Mouse (Mus musculus): ENCODE measurements around the gene Nfe2l2. TPM values are rescaled to one million over a fixed set of nuclear protein-coding genes. Genes with fewer than 3 reads are reported as not detected.

Gene Nfe2l2
- polyA plus RNA-seq, 1 experiment from 2014 or later: 7.8 TPM

DNA sequence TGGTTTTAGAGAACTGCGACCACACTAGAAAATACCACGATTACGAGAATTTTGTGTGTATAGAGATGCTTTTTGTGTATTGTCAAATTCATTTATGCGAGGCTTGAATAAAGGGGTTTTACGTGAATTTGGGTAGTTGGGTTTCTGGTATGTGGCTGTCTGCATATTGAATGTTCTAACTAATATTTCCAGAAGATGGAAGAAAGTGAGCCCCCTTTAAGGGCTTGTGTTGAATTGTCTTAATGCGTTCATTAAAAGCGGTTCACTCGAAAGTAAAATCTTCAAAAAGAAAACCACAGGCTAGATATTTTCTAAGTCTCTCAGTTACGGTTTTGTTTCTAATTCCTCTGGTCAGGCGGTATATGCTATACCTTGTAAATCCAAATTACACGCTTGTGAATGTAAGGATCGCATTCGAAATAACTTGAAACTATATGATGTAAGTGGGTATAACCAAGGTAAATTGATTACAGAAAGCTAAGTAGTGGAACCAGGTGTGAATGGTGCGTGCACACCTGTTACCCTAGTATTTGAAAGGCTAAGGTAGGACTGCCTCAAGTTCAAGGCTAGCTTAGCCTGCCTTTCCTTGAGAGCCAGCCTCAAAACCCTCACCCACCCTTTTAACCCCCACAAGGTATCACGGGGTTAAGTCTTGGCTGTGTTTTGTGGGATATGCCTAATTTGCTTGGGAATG, 44.0 kb downstream of the Nfe2l2 start:
- 3% methylated on average over 15 of the region's 15 CpGs for WGBS
- no peaks in the 10 kb centered on the region for H3K27me3 ChIP-seq (ENCODE audit: control insufficient read depth, insufficient read depth, low read length)
- peak overlapping the region; percentile 87 for H3K9ac ChIP-seq (replicated peaks; ENCODE audit: low read depth, low read length)
- no peaks in the 10 kb centered on the region for H3K9me3 ChIP-seq (ENCODE audit: control insufficient read depth, low read length)
- peak overlapping the region; percentile 100 for H3K27ac ChIP-seq (ENCODE audit: low read depth, low read length)
- H3K36me3 ChIP-seq (ENCODE audit: control insufficient read depth, insufficient read depth, low read length): peaks cover 26% of the 10 kb centered on the region
- H3K4me2 ChIP-seq (ENCODE audit: low read depth, low read length): peak overlapping the region; percentile 74
- peaks cover 10% of the 10 kb centered on the region for H3K4me1 ChIP-seq (ENCODE audit: control insufficient read depth, insufficient read depth, low read length)
- no peak for ATAC-seq (ENCODE audit: low read depth)
- H3K4me3 ChIP-seq (ENCODE audit: low read depth, low read length): peak overlapping the region; percentile 73

DNA sequence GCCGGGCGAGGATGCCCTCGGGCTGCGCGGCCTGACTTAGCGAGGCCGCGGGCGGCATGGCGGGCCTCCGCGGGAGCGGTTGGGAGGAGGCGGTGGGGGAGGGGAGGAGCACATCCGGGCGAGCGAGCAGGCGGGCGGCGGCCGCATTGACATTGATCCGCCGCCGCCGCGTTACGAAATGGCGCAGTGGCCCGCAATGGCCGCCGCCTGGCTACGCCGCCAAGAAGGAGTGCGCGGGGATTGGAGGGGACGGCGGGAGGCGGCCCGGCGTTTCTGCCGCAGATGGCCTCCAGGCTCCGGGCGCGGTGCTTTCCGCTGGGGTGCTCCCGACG, 44.8 kb downstream of the Nfe2l2 start:
- Histone ChIP-seq H3K9ac (replicated peaks; ENCODE audit: low read depth, low read length) (peak overlapping the region; percentile 87), H3K4me1 (ENCODE audit: control insufficient read depth, insufficient read depth, low read length) (peaks cover 10% of the 10 kb centered on the region), H3K27ac (ENCODE audit: low read depth, low read length) (peak overlapping the region; percentile 100), H3K4me3 (ENCODE audit: low read depth, low read length) (peak overlapping the region; percentile 73), H3K4me2 (ENCODE audit: low read depth, low read length) (peak overlapping the region; percentile 74), H3K27me3 (ENCODE audit: control insufficient read depth, insufficient read depth, low read length) (no peaks in the 10 kb centered on the region), H3K9me3 (ENCODE audit: control insufficient read depth, low read length) (no peaks in the 10 kb centered on the region), H3K36me3 (ENCODE audit: control insufficient read depth, insufficient read depth, low read length) (peaks cover 22% of the 10 kb centered on the region)
- WGBS: 0% methylated on average over 46 of the region's 47 CpGs
- ATAC-seq (ENCODE audit: low read depth): peak; percentile 73

DNA sequence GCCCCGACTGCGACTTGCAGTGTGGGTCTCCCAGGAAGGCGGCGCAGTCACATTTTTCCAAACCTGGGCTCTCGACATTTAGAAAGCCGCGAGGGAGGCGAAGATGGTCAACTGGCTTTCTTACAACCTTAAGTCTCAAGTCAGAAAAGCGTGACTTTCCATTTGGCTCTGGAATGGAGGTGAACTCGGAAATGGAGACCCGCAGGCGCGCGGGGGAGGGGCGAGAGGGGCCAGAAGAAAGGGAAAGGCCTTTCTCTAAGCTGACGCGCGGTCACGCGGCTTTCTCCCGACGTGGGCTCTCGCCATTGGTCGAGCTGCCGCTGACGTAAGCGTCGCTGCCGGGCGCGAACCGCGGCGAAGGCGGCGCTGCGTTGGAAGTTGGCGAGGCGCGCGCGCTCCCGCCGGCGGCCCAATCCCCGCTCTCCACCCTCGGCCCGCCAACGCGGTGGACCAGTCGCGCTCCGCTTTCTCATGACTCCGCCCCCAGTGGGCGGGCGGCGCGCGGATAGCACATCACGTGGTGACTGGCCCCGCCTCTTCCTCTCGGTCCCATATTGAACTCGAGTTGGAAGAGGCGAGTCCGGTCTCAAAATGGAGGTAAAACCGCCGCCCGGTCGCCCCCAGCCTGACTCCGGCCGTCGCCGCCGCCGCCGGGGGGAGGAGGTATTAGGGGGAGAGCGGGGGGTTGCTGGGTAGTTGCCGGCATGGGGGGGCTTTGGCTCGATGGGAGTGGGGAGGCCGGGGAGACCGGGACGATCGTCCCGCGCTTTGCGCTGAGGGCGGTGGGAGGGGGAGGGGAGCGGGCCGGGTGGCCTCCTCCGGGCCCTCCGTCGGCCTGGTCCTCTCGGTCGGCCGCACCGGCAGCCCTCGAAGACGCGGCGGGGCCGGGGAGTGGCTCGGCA, 45.5 kb downstream of the Nfe2l2 start, which contains the start of gene Hnrnpa3:
Hnrnpa3 (plus strand) TSS at position 535 of the 902 bp plus-strand sequence.
- Histone ChIP-seq H3K27me3 (ENCODE audit: control insufficient read depth, insufficient read depth, low read length) (no peaks in the 10 kb centered on the region), H3K27ac (ENCODE audit: low read depth, low read length) (peak within 1 kb of the TSS; percentile 100), H3K9ac (replicated peaks; ENCODE audit: low read depth, low read length) (peak within 1 kb of the TSS; percentile 87), H3K36me3 (ENCODE audit: control insufficient read depth, insufficient read depth, low read length) (peaks cover 17% of the 10 kb centered on the region), H3K4me1 (ENCODE audit: control insufficient read depth, insufficient read depth, low read length) (peaks cover 10% of the 10 kb centered on the region), H3K4me2 (ENCODE audit: low read depth, low read length) (peak within 1 kb of the TSS; percentile 74), H3K9me3 (ENCODE audit: control insufficient read depth, low read length) (no peaks in the 10 kb centered on the region), H3K4me3 (ENCODE audit: low read depth, low read length) (peak within 1 kb of the TSS; percentile 73)
- peak; percentile 95 for ATAC-seq (ENCODE audit: low read depth)
- whole genome bisulfite sequencing: under 1% methylated on average over 78 of the region's 102 CpGs

DNA sequence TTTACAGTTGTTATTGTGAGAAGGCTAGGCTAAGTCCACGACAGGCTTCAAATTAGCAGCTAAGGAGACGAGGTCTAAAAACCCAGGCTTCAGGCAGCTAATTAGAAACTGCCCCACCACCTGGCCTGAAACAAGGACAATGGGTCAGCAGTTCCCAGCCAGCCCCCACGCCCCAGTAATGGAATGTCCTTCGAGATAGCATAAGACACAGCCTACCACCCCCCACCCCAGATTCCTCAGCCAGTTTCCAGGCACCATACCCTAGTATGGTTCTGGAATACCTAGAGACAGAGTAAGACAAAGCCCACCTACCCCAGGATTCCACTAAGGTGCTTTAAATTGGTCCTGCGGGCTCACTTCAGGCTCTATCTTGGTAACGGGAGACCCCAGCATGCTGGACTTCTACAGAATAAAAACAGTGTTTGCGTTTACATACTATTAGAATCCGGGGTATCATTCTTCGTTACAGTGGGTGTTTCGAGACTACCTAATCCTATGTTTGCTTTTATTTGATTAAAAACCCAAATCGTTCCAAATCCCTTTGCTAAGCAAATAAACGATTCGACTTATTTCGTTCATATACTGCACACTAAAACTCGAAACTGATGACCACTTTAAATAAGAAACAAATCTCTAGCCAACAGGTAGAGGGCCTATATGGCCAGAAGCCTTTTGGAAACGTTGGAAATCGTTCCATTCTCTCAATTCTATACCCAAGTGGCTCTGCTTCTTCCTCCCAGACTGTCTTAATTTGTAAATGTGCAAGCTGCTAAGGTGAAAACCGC, 46.3 kb downstream of the Nfe2l2 start:
- ATAC-seq (ENCODE audit: low read depth): peak; percentile 13; the same call in 1 of the 2 replicates
- Histone ChIP-seq H3K4me1 (ENCODE audit: control insufficient read depth, insufficient read depth, low read length) (peaks cover 10% of the 10 kb centered on the region), H3K9me3 (ENCODE audit: control insufficient read depth, low read length) (no peaks in the 10 kb centered on the region), H3K36me3 (ENCODE audit: control insufficient read depth, insufficient read depth, low read length) (peaks cover 8% of the 10 kb centered on the region; the same call in 1 of the 2 replicates), H3K4me3 (ENCODE audit: low read depth, low read length) (peak overlapping the region; percentile 73), H3K27me3 (ENCODE audit: control insufficient read depth, insufficient read depth, low read length) (no peaks in the 10 kb centered on the region), H3K4me2 (ENCODE audit: low read depth, low read length) (peak overlapping the region; percentile 69), H3K9ac (replicated peaks; ENCODE audit: low read depth, low read length) (peak overlapping the region; percentile 87), H3K27ac (ENCODE audit: low read depth, low read length) (peak overlapping the region; percentile 100)
- WGBS: 3% methylated on average over 18 of the region's 18 CpGs

DNA sequence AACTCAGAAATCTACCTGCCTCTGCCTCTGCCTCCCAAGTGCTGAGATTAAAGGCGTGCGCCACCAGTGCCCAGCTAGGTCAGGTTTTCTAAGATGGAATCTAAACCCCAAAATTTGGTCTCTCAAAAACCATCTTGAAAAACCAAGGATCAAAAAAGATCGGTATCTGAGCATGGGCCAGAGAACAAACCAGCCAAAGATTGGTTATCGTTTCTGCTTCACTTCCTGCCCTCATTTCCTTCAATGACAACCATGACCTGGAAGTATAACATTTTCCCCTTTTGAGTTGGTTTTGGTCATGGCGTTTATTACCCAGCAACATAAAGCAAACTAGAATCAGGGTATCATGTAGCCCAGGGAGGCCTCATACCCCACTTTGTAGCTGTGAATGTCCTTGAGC, 47.5 kb downstream of the Nfe2l2 start:
- H3K27ac ChIP-seq (ENCODE audit: low read depth, low read length): peak overlapping the region; percentile 100
- WGBS: 90% methylated on average over 5 of the region's 5 CpGs
- H3K4me1 ChIP-seq (ENCODE audit: control insufficient read depth, insufficient read depth, low read length): peaks cover 10% of the 10 kb centered on the region
- no peak for ATAC-seq (ENCODE audit: low read depth)
- H3K9me3 ChIP-seq (ENCODE audit: control insufficient read depth, low read length): no peaks in the 10 kb centered on the region
- no peaks in the 10 kb centered on the region for H3K27me3 ChIP-seq (ENCODE audit: control insufficient read depth, insufficient read depth, low read length)
- H3K36me3 ChIP-seq (ENCODE audit: control insufficient read depth, insufficient read depth, low read length): no peaks in the 10 kb centered on the region
- H3K4me2 ChIP-seq (ENCODE audit: low read depth, low read length): no peak overlapping the region
- H3K9ac ChIP-seq (replicated peaks; ENCODE audit: low read depth, low read length): no peak overlapping the region
- H3K4me3 ChIP-seq (ENCODE audit: low read depth, low read length): no peak overlapping the region

DNA sequence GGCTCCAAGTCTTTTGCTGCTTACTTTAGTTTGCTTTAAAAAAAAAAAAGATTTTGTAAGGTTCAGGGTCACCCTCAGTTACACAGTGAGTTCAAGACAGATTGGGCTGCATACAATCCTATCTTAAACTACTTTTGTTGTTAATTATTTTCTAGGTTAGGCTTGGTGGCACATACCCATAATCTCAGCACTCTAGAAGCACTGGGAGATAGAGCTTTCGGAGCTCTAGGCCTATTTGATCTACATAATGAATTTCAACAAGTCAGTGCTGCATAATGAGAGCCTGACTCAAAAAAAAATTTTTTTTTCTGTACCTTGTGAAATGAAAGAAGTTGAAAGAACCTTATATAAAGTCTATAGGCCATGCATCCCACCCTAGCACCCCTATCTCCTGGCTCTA, 49.8 kb downstream of the Nfe2l2 start:
- ATAC-seq (ENCODE audit: low read depth): no peak
- Histone ChIP-seq H3K27me3 (ENCODE audit: control insufficient read depth, insufficient read depth, low read length) (no peaks in the 10 kb centered on the region), H3K36me3 (ENCODE audit: control insufficient read depth, insufficient read depth, low read length) (no peaks in the 10 kb centered on the region)

DNA sequence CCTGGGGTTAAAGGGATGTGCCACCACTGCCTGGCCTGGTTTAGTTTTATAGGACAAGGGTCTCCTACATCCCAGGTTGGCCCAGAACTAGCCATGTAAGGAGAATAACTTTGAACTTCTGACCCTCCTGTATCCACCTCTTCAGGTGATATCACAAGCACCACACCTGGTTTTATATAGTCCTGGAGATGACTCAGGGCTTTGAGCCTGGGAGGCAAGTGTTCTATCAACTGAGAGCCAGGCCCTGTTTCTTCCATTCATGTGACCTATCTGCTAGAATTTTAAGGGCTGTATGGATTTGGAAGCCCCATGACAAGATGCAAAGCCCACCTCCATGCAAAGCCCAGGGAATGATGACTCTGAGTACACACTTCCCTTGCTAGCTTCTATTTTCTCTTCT, 51.3 kb downstream of the Nfe2l2 start:
- no peak for ATAC-seq (ENCODE audit: low read depth)
- Histone ChIP-seq H3K4me2 (ENCODE audit: low read depth, low read length) (no peak overlapping the region), H3K9ac (replicated peaks; ENCODE audit: low read depth, low read length) (no peak overlapping the region), H3K27ac (ENCODE audit: low read depth, low read length) (no peak overlapping the region), H3K4me1 (ENCODE audit: control insufficient read depth, insufficient read depth, low read length) (peaks cover 5% of the 10 kb centered on the region), H3K27me3 (ENCODE audit: control insufficient read depth, insufficient read depth, low read length) (no peaks in the 10 kb centered on the region), H3K9me3 (ENCODE audit: control insufficient read depth, low read length) (no peaks in the 10 kb centered on the region), H3K4me3 (ENCODE audit: low read depth, low read length) (no peak overlapping the region), H3K36me3 (ENCODE audit: control insufficient read depth, insufficient read depth, low read length) (no peaks in the 10 kb centered on the region)

More for the DNA sequence above, 49.8 kb downstream of the Nfe2l2 start:
- H3K4me2 ChIP-seq (ENCODE audit: low read depth, low read length): no peak overlapping the region
- no peak overlapping the region for H3K9ac ChIP-seq (replicated peaks; ENCODE audit: low read depth, low read length)
- no peaks in the 10 kb centered on the region for H3K9me3 ChIP-seq (ENCODE audit: control insufficient read depth, low read length)
- H3K4me3 ChIP-seq (ENCODE audit: low read depth, low read length): no peak overlapping the region
- no peak overlapping the region for H3K27ac ChIP-seq (ENCODE audit: low read depth, low read length)
- 93% methylated on average over 1 of the region's 1 CpGs for WGBS
- H3K4me1 ChIP-seq (ENCODE audit: control insufficient read depth, insufficient read depth, low read length): peaks cover 5% of the 10 kb centered on the region

DNA sequence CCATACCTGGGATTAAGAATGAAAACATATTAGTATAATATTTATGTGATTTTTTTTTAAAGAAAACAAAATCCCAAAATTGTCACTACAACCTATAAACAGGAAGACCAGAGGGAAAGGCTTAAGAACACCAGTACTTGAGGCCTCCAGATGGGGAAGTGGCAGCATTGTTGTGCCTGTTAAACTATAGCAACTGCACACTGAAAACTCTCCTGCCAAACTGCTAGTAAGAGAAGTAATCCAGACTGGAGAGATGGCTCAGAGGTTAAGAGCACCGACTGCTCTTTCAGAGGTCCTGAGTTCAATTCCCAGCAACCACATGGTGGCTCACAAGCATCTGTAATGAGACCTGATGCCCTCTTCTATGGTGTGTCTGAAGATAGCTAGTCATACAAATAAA, 54.0 kb downstream of the Nfe2l2 start:
- Histone ChIP-seq H3K9ac (replicated peaks; ENCODE audit: low read depth, low read length) (no peak overlapping the region), H3K4me3 (ENCODE audit: low read depth, low read length) (no peak overlapping the region), H3K4me2 (ENCODE audit: low read depth, low read length) (no peak overlapping the region), H3K4me1 (ENCODE audit: control insufficient read depth, insufficient read depth, low read length) (no peaks in the 10 kb centered on the region), H3K36me3 (ENCODE audit: control insufficient read depth, insufficient read depth, low read length) (no peaks in the 10 kb centered on the region), H3K27ac (ENCODE audit: low read depth, low read length) (no peak overlapping the region), H3K27me3 (ENCODE audit: control insufficient read depth, insufficient read depth, low read length) (no peaks in the 10 kb centered on the region), H3K9me3 (ENCODE audit: control insufficient read depth, low read length) (no peaks in the 10 kb centered on the region)
- no peak for ATAC-seq (ENCODE audit: low read depth)
- 100% methylated on average over 1 of the region's 1 CpGs for WGBS
